Mouse (Mus musculus) intestine, embryonic 16.5 days (tissue): ENCODE data around the gene Rogdi. TPM values are rescaled to one million over a fixed set of nuclear protein-coding genes. Genes with fewer than 3 reads are reported as not detected.

Experiments used
- ATAC-seq: fragments of 200-750 bp; cut with Nextera tagmentation; 2 replicates; pipeline ENCODE4 v1.8.0; 2017; ENCODE audit warnings: moderate TSS enrichment, moderate library complexity
- H3K27ac ChIP-seq: fragments of 300-500 bp; sonication (generic); 2 replicates; pipeline ENCODE4 v1.5.1; 2014; ENCODE audit warnings: mild to moderate bottlenecking, low read length
- H3K27me3 ChIP-seq: fragments of 300-500 bp; sonication (generic); replicated peaks from 2 replicates; pipeline ENCODE4 v1.6.1; 2014; ENCODE audit warnings: low read length, control low read depth, mixed read lengths; ENCODE audit not compliant: control insufficient read depth, insufficient read depth
- H3K36me3 ChIP-seq: fragments of 300-500 bp; sonication (generic); 2 replicates; pipeline ENCODE4 v1.6.1; 2014; ENCODE audit warnings: low read length, control low read depth; ENCODE audit not compliant: control insufficient read depth, insufficient read depth
- H3K4me1 ChIP-seq: fragments of 300-500 bp; sonication (generic); 2 replicates; pipeline ENCODE4 v1.6.1; 2014; ENCODE audit warnings: low read length, control low read depth, mixed read lengths; ENCODE audit not compliant: control insufficient read depth, insufficient read depth
- H3K4me2 ChIP-seq: fragments of 300-500 bp; sonication (generic); 2 replicates; pipeline ENCODE4 v1.6.1; 2014; ENCODE audit warnings: low read depth, low read length, control low read depth
- H3K4me3 ChIP-seq: fragments of 300-500 bp; sonication (generic); 2 replicates; pipeline ENCODE4 v1.5.1; 2014; ENCODE audit warnings: mild to moderate bottlenecking, low read length
- H3K9ac ChIP-seq: fragments of 300-500 bp; sonication (generic); 2 replicates; pipeline ENCODE4 v1.6.1; 2014; ENCODE audit warnings: low read depth, low read length
- H3K9me3 ChIP-seq: fragments of 300-500 bp; sonication (generic); 2 replicates; pipeline ENCODE4 v1.6.1; 2016; ENCODE audit warnings: low read length, control low read depth; ENCODE audit not compliant: control insufficient read depth
- WGBS: fragments of 180-500 bp; shearing (Covaris S2); extraction: QIAGEN DNeasy Blood & Tissue Kit; methylation state at CpG from one replicate; pipeline ENCODE4 v1.1.7; 2014; 5-methylcytosine and 5-hydroxymethylcytosine counted together
- polyA plus RNA-seq: library from polyadenylated mRNA; unstranded; fragments of >200 nt; fragmentation: Nextera tagmentation; extraction: Ambion mirVana; gene quantifications from 2 replicates; pipeline ENCODE4 v1.2.1, GENCODE M21; 2015

The Rogdi gene
- polyA plus RNA-seq, 1 experiment from 2014 or later, result 51.6 TPM

DNA sequence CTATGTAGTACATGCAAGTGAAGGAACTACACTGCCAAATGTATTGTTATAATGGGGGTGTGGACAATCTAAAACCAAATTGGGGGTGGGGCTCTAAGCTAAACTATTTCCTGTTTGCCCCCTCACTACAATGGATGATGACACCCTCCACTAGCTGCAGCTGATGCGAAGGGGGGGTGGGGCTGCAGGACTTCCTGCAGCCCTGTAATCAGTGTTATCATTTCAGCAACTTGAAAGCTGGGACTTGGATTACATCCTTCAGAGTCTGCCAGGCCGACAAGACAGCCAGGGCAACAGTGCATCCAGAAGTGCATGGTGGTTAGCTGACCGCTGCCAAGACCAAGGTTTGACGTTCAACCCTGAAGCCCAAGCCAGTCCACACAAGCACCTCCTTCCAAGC is 41.7 kb downstream of the Rogdi start:
- Histone ChIP-seq H3K4me2 (no peak overlapping the region), H3K9ac (no peak overlapping the region), H3K4me3 (no peak overlapping the region), H3K9me3 (no peaks in the 10 kb centered on the region), H3K36me3 (no peaks in the 10 kb centered on the region), H3K27me3 (no peaks in the 10 kb centered on the region), H3K4me1 (no peaks in the 10 kb centered on the region; the same call in 1 of the 2 replicates), H3K27ac (no peak overlapping the region)
- no peak for ATAC-seq
- WGBS, result 66% methylated on average over 4 of the region's 4 CpGs

DNA sequence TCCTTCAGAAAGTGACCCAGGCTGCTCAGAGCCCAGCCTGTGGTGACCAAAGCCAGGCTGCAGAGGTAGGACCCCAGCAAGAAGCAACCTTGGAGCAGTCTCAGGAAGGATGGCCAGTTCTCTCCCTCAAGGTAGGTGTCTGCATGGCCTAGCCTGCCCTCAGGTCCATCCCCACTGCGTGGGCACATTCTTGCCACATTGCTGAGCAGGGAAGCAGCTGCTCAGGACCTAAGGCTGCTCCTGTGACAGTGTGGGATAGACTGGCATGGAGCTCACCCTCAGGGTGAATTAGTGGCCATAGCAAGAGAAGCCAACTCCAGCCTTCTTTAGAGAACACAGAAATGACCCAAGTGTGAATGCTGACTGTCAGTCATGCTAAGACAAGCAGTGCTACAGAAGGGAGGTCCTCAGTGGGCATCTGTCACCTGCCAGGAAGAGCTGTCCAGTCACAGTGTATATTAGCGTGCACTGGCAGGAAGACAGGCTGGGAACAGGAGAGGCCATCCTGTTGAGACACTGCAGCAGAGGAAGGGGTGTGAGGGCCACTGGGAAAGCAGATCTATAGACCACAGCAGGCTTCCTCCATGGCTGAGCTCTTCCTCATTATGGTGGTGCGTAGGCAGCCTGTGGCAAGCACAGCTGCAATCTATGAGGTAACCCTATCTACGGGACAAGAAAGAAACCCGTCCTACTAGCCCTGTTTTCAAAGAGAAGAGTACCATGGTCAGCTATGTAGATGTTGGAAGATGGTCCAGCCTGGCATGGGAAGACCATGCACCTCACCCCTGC is 44.1 kb downstream of the Rogdi start:
- ATAC-seq, result no peak
- Histone ChIP-seq H3K4me2 (no peak overlapping the region), H3K4me1 (peaks cover 3% of the 10 kb centered on the region; the same call in 1 of the 2 replicates), H3K4me3 (no peak overlapping the region), H3K9me3 (no peaks in the 10 kb centered on the region), H3K36me3 (no peaks in the 10 kb centered on the region), H3K9ac (0 out of 2 replicates have a peak overlapping the region, but pooled peaks have one; percentile 17), H3K27ac (no peak overlapping the region), H3K27me3 (no peaks in the 10 kb centered on the region)
- 82% methylated on average over 5 of the region's 5 CpGs for WGBS

- H3K4me3 ChIP-seq, result no peak overlapping the region
- H3K27me3 ChIP-seq, result no peaks in the 10 kb centered on the region
- no peak overlapping the region for H3K27ac ChIP-seq
- ATAC-seq, result no peak
- H3K36me3 ChIP-seq, result no peaks in the 10 kb centered on the region
- no peak overlapping the region for H3K4me2 ChIP-seq
- H3K9me3 ChIP-seq, result no peaks in the 10 kb centered on the region
- H3K4me1 ChIP-seq, result peaks cover 4% of the 10 kb centered on the region
- H3K9ac ChIP-seq, result no peak overlapping the region
- 80% methylated on average over 3 of the region's 3 CpGs for whole genome bisulfite sequencing
Observed at GRCm38 (mm10) chr16:4968426-4968825, 44.9 kb downstream of the Rogdi start.

GRCm38 (mm10) chr16:4965392-4966129 is 47.8 kb downstream of the Rogdi start:
- H3K4me3 ChIP-seq, result no peak overlapping the region

GRCm38 (mm10) chr16:4964731-4965391 is 48.5 kb downstream of the Rogdi start:
- Histone ChIP-seq H3K4me3 (peak overlapping the region; percentile 94), H3K9me3 (no peaks in the 10 kb centered on the region), H3K27me3 (no peaks in the 10 kb centered on the region), H3K27ac (peak overlapping the region; percentile 70), H3K4me2 (peak overlapping the region; percentile 89), H3K36me3 (no peaks in the 10 kb centered on the region), H3K9ac (peak overlapping the region; percentile 91), H3K4me1 (peaks cover 16% of the 10 kb centered on the region)
- ATAC-seq, result peak; percentile 13
- 22% methylated on average over 13 of the region's 13 CpGs for WGBS

More at GRCm38 (mm10) chr16:4965392-4966129, 47.8 kb downstream of the Rogdi start:
- Histone ChIP-seq H3K36me3 (no peaks in the 10 kb centered on the region), H3K9me3 (no peaks in the 10 kb centered on the region), H3K9ac (no peak overlapping the region), H3K27me3 (no peaks in the 10 kb centered on the region), H3K4me1 (peaks cover 16% of the 10 kb centered on the region), H3K4me2 (no peak overlapping the region), H3K27ac (no peak overlapping the region)
- WGBS, result 88% methylated on average over 8 of the region's 8 CpGs
- no peak for ATAC-seq

GRCm38 (mm10) chr16:4963797-4964709 is 49.3 kb downstream of the Rogdi start, which contains the start of gene Anks3:
Gene Anks3 (minus strand): TSS chr16:4964205.
- WGBS, result under 1% methylated on average over 74 of the region's 76 CpGs
- peak within 1 kb of the TSS; percentile 91 for H3K9ac ChIP-seq
- no peaks in the 10 kb centered on the region for H3K9me3 ChIP-seq
- peak within 1 kb of the TSS; percentile 89 for H3K4me2 ChIP-seq
- peaks cover 16% of the 10 kb centered on the region for H3K4me1 ChIP-seq
- no peaks in the 10 kb centered on the region for H3K36me3 ChIP-seq
- no peaks in the 10 kb centered on the region for H3K27me3 ChIP-seq
- peak within 1 kb of the TSS; percentile 70 for H3K27ac ChIP-seq
- peak; percentile 99 for ATAC-seq
- H3K4me3 ChIP-seq, result peak within 1 kb of the TSS; percentile 94

DNA sequence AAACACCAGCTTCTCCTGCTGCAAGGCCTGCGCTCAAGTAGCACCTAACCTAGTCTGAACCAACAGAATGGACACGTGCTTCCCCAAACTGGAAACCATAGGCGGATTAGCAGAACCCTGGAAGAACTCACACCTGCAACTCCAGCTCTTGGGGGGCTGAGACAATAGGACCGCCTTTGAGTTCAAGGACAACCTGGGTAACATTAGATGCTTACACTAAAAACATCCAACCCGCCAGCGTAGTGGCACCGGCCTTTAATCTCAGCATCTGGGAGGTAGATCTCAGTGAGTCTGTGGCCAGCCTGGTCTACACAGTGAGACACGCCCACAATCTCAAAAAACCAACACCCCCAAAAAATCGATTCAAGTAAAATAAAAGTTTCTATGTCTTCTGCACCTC is 50.0 kb downstream of the Rogdi start:
- Histone ChIP-seq H3K4me2 (peak overlapping the region; percentile 89), H3K4me3 (peak overlapping the region; percentile 94), H3K9me3 (no peaks in the 10 kb centered on the region), H3K27ac (no peak overlapping the region), H3K27me3 (no peaks in the 10 kb centered on the region), H3K36me3 (no peaks in the 10 kb centered on the region), H3K9ac (peak overlapping the region; percentile 91), H3K4me1 (peaks cover 16% of the 10 kb centered on the region)
- WGBS, result 38% methylated on average over 9 of the region's 9 CpGs
- ATAC-seq, result no peak

GRCm38 (mm10) chr16:4960260-4960659 is 53.1 kb downstream of the Rogdi start:
- H3K4me2 ChIP-seq, result no peak overlapping the region
- H3K9me3 ChIP-seq, result no peaks in the 10 kb centered on the region
- H3K27me3 ChIP-seq, result no peaks in the 10 kb centered on the region
- no peak for ATAC-seq
- 80% methylated on average over 8 of the region's 8 CpGs for WGBS
- H3K36me3 ChIP-seq, result no peaks in the 10 kb centered on the region
- H3K4me1 ChIP-seq, result peaks cover 16% of the 10 kb centered on the region
- no peak overlapping the region for H3K9ac ChIP-seq
- H3K4me3 ChIP-seq, result no peak overlapping the region
- no peak overlapping the region for H3K27ac ChIP-seq
